Mouse (Mus musculus): Measurements from ENCODE around the gene Lcat. TPM values are rescaled to one million over a fixed set of nuclear protein-coding genes. Genes with fewer than 3 reads are reported as not detected.

Gene Lcat
- polyA plus RNA-seq, 1 experiment, result 2.8 TPM

DNA sequence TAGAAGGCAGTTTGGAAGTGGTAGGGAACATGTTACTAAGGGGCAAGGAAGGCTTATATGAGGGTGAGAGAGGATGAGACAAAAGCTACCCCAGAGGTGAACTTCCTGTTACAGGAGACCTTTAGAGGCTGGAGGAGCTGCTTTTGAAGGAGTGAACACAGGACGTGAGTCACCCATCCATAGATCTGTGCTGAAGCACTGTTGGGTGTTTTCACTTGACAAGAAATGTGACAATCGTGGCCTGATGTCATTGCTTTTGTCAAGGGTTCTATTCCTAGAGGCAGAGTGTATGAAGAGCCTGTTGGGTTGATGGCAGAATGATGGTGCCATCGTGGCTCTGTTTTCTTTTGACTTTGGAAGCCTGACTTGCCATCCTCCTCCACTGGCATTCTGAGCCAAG is 23.8 kb downstream of the Lcat start:
- no peaks in the 10 kb centered on the region for H3K27me3 ChIP-seq (ENCODE audit: control insufficient read depth, insufficient read depth, low read length, poor library complexity, severe bottlenecking)
- H3K4me3 ChIP-seq (ENCODE audit: low read depth, low read length), result no peak overlapping the region
- no peaks in the 10 kb centered on the region for H3K4me1 ChIP-seq (ENCODE audit: control insufficient read depth, insufficient read depth, low read length)
- TF ChIP-seq EP300 (IDR thresholded peaks at IDR 0.05; ENCODE audit: insufficient read depth, low read depth, low read length) (no peak), POLR2A (IDR thresholded peaks at IDR 0.05; ENCODE audit: insufficient read depth, low read length) (no peak), CTCF (IDR thresholded peaks at IDR 0.05; ENCODE audit: low read depth, low read length) (no peak)
- H3K9ac ChIP-seq (ENCODE audit: low read depth, poor library complexity, severe bottlenecking), result no peak overlapping the region
- peaks cover 12% of the 10 kb centered on the region for H3K36me3 ChIP-seq (ENCODE audit: control insufficient read depth, insufficient read depth, low read length, poor library complexity, severe bottlenecking)
- H3K27ac ChIP-seq (ENCODE audit: insufficient read depth, low read length), result no peak overlapping the region
- no peaks in the 10 kb centered on the region for H3K9me3 ChIP-seq (replicated peaks; ENCODE audit: control insufficient read depth, insufficient read depth, low read length, poor library complexity, severe bottlenecking)

DNA sequence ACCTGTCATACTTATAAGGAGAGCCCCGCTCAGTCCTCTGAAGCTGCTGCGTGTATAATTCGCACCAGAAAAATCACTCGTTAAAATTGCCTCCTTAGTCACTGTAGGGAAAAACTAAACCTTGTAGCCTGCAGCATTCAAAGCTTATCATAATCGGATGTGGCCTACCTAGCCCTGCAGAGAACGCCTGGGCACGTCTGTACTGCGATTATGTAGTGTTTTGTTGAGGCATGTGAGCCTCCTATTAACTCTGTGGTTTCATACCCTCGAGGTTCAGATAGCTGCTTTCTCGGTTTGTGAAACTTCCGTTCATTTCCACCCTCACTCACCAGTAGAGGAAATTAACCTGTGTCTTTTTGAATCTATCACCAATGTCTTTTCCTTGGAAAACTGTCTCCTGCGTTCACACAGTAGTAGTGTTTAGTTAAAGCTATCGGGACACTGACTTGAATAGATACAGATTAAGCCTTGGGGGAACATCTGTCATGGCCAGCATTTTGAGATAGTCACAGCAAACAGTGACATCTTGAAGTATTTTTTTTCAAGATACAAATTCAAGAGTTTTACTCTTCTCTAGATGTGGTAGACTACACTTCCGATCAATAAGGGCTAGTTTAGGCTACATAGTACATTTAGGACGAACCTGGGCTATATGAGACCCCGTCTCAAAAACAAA is 42.1 kb downstream of the Lcat start:
- Histone ChIP-seq H3K36me3 (ENCODE audit: control insufficient read depth, insufficient read depth, low read length, poor library complexity, severe bottlenecking) (peaks cover 3% of the 10 kb centered on the region; the same call in 1 of the 2 replicates), H3K27ac (ENCODE audit: insufficient read depth, low read length) (no peak overlapping the region), H3K9me3 (replicated peaks; ENCODE audit: control insufficient read depth, insufficient read depth, low read length, poor library complexity, severe bottlenecking) (no peaks in the 10 kb centered on the region), H3K9ac (ENCODE audit: low read depth, poor library complexity, severe bottlenecking) (peak overlapping the region; percentile 92), H3K27me3 (ENCODE audit: control insufficient read depth, insufficient read depth, low read length, poor library complexity, severe bottlenecking) (no peaks in the 10 kb centered on the region), H3K4me3 (ENCODE audit: low read depth, low read length) (peak overlapping the region; percentile 82), H3K4me1 (ENCODE audit: control insufficient read depth, insufficient read depth, low read length) (no peaks in the 10 kb centered on the region)
- TF ChIP-seq CTCF (IDR thresholded peaks at IDR 0.05; ENCODE audit: low read depth, low read length), result no peak
- no peak for TF ChIP-seq POLR2A (IDR thresholded peaks at IDR 0.05; ENCODE audit: insufficient read depth, low read length)
- no peak for TF ChIP-seq EP300 (IDR thresholded peaks at IDR 0.05; ENCODE audit: insufficient read depth, low read depth, low read length)

DNA sequence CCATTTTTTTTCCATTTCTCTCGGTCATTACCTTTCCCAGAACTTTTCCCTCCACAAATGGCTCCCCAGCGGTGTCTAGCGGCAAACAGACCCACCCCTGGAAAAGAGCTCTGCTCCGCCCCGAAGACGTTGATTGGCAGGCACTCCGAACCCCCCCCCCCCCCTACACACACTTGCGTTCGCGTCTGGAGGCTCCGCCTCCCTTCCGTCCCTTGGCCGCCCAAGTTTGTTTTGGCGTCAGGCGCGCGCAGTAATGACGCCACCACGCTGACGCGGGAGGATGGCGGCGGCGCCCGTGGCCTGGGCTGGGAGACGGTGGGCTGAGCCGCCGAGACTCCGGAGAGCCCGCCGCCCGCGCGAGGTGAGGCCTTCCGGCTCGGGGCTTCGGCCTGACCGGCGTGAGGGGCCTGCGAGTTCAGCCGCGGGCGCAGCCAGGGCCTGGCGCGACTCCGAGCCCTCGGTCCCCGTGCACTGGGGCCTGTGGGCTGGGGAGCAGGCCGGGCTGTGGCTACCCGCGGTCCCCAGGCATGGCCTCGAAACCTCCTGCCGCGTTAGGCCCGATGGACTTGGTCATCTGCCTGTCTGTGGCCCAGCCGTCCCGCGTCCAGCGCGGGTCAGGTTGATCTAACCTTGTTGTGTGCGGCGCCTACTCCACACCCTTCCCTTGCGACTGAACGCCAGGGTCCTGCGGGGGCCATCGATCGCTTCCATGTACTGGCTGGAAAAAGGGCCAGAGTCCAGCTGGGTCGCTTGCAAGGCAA is 42.8 kb downstream of the Lcat start, which contains the start of gene Pskh1:
Gene Pskh1, plus strand, starts transcription at position 262 of the 761 bp plus-strand sequence.
- H3K27me3 ChIP-seq (ENCODE audit: control insufficient read depth, insufficient read depth, low read length, poor library complexity, severe bottlenecking), result no peaks in the 10 kb centered on the region
- no peaks in the 10 kb centered on the region for H3K9me3 ChIP-seq (replicated peaks; ENCODE audit: control insufficient read depth, insufficient read depth, low read length, poor library complexity, severe bottlenecking)
- TF ChIP-seq POLR2A (IDR thresholded peaks at IDR 0.05; ENCODE audit: insufficient read depth, low read length) (no peak), EP300 (IDR thresholded peaks at IDR 0.05; ENCODE audit: insufficient read depth, low read depth, low read length) (no peak), CTCF (IDR thresholded peaks at IDR 0.05; ENCODE audit: low read depth, low read length) (no peak)
- peak within 1 kb of the TSS; percentile 92 for H3K9ac ChIP-seq (ENCODE audit: low read depth, poor library complexity, severe bottlenecking)
- peak within 1 kb of the TSS; percentile 82 for H3K4me3 ChIP-seq (ENCODE audit: low read depth, low read length)
- H3K27ac ChIP-seq (ENCODE audit: insufficient read depth, low read length), result no peak within 1 kb of the TSS
- H3K4me1 ChIP-seq (ENCODE audit: control insufficient read depth, insufficient read depth, low read length), result no peaks in the 10 kb centered on the region
- peaks cover 2% of the 10 kb centered on the region; the same call in 1 of the 2 replicates for H3K36me3 ChIP-seq (ENCODE audit: control insufficient read depth, insufficient read depth, low read length, poor library complexity, severe bottlenecking)

DNA sequence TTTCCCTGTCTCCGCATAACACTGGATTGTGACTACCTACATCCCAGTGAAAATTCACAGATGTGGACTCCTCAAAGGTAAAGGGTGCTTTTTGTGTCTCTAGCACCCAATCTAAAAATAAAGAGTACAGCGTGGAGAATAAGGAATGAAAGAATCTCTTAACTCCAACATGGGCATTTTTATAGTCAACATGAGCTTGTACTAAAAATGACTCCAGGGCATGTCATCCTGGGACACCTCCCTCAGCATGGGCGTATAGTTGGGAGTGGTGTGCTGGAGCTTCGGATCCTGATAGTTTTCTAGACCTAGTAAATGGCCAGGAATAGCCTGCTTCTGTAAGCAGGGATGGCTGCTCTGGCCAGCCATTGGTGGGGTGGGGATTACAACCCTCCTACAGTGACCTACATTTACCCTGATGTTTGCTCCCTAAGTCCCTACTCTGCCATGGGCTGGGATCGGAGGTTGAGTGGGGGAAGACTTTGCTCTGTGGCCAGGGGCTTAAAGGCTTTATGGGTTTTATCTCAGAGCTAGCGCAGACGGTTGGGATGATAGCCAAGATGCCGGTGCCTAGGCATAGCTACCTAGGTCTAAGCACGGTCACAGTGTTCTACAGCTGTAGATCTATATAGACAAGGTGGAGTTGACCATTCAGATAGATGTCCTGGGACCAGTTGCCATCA is 45.2 kb downstream of the Lcat start:
- Histone ChIP-seq H3K9me3 (replicated peaks; ENCODE audit: control insufficient read depth, insufficient read depth, low read length, poor library complexity, severe bottlenecking) (no peaks in the 10 kb centered on the region), H3K4me3 (ENCODE audit: low read depth, low read length) (no peak overlapping the region), H3K27ac (ENCODE audit: insufficient read depth, low read length) (no peak overlapping the region), H3K36me3 (ENCODE audit: control insufficient read depth, insufficient read depth, low read length, poor library complexity, severe bottlenecking) (no peaks in the 10 kb centered on the region), H3K27me3 (ENCODE audit: control insufficient read depth, insufficient read depth, low read length, poor library complexity, severe bottlenecking) (no peaks in the 10 kb centered on the region), H3K9ac (ENCODE audit: low read depth, poor library complexity, severe bottlenecking) (no peak overlapping the region), H3K4me1 (ENCODE audit: control insufficient read depth, insufficient read depth, low read length) (no peaks in the 10 kb centered on the region)
- TF ChIP-seq POLR2A (IDR thresholded peaks at IDR 0.05; ENCODE audit: insufficient read depth, low read length) (no peak), EP300 (IDR thresholded peaks at IDR 0.05; ENCODE audit: insufficient read depth, low read depth, low read length) (no peak), CTCF (IDR thresholded peaks at IDR 0.05; ENCODE audit: low read depth, low read length) (no peak)

DNA sequence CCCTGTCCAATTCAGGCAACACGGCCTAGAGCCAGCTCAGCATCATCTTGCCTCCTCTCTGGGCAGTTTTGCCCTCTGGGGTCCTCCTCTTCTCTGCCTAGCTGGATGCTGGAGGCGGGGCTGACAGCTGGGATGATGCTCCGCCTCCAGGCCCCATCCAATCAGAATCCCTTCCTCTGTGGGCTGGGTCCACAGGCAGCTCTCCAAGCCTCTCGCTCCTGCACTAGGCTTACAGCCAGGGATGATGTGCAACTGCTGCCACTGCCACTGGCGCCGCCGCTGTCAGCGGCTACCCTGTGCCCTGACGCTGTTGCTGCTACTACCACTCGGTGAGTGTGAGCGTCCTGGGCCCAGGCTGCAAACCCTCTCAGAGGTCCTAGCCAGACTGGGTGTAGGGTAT is 49.8 kb downstream of the Lcat start, which contains the start of gene Nrn1l:
Gene Nrn1l, plus strand, starts transcription at position 229 of the 400 bp plus-strand sequence.
- Histone ChIP-seq H3K9ac (ENCODE audit: low read depth, poor library complexity, severe bottlenecking) (0 out of 2 replicates have a peak within 1 kb of the TSS, but pooled peaks have one; percentile 11), H3K9me3 (replicated peaks; ENCODE audit: control insufficient read depth, insufficient read depth, low read length, poor library complexity, severe bottlenecking) (no peaks in the 10 kb centered on the region), H3K4me1 (ENCODE audit: control insufficient read depth, insufficient read depth, low read length) (no peaks in the 10 kb centered on the region), H3K27ac (ENCODE audit: insufficient read depth, low read length) (no peak within 1 kb of the TSS), H3K4me3 (ENCODE audit: low read depth, low read length) (0 out of 2 replicates have a peak within 1 kb of the TSS, but pooled peaks have one; percentile 1), H3K36me3 (ENCODE audit: control insufficient read depth, insufficient read depth, low read length, poor library complexity, severe bottlenecking) (peaks cover 30% of the 10 kb centered on the region), H3K27me3 (ENCODE audit: control insufficient read depth, insufficient read depth, low read length, poor library complexity, severe bottlenecking) (no peaks in the 10 kb centered on the region)
- TF ChIP-seq CTCF (IDR thresholded peaks at IDR 0.05; ENCODE audit: low read depth, low read length) (no peak), POLR2A (IDR thresholded peaks at IDR 0.05; ENCODE audit: insufficient read depth, low read length) (no peak), EP300 (IDR thresholded peaks at IDR 0.05; ENCODE audit: insufficient read depth, low read depth, low read length) (no peak)
